Mouse (Mus musculus) megakaryocyte-erythroid progenitor cell, adult 5-6 weeks (primary cell): ENCODE results near the gene Hoxc8. TPM values are rescaled to one million over a fixed set of nuclear protein-coding genes. Genes with fewer than 3 reads are reported as not detected.
A peak's percentile ranks its signal among the peaks of the same experiment; 100 is the strongest.

Experiments
- ATAC-seq: replicated peaks from 2 replicates; pipeline ENCODE4 v1.8.0; 2016; ENCODE audit warnings: mild to moderate bottlenecking, inconsistent platforms; ENCODE audit not compliant: severe bottlenecking, poor library complexity, low FRiP score, low TSS enrichment
- total RNA-seq, 2 experiments: library from RNA; stranded (forward) in 1 of 2; stranded (reverse) in 1 of 2; fragments of 200-1000, 215-1000 nt in 1 of 2; fragments of >200 nt in 1 of 2; fragmentation: Nextera tagmentation in 1 of 2; gene quantifications; 2 replicates each; pipeline ENCODE4 v1.2.3; 2014 to 2017

The Hoxc8 gene
- total RNA-seq, 2 experiments from 2014 or later, result not detected

DNA sequence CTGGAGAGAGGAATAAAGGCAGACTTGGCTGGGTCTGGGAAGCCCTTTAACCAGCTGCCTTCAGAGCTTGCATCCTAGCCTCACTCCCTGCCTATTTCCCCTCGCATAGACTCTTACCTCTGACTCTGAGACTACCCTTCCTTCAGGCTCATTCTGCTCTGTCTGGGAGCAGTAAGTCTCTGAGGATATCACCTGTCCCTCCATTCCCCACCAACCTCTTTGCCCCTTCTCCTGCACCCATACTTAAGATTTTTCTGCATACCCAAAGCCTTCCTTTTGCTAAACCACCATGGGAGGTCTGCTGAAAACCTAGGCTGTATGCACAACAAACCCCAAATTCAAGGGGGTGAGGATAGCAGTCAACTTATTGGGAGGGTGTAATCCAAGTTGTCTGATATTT, 10.5 kb upstream of the Hoxc8 start:
- no peak for ATAC-seq

DNA sequence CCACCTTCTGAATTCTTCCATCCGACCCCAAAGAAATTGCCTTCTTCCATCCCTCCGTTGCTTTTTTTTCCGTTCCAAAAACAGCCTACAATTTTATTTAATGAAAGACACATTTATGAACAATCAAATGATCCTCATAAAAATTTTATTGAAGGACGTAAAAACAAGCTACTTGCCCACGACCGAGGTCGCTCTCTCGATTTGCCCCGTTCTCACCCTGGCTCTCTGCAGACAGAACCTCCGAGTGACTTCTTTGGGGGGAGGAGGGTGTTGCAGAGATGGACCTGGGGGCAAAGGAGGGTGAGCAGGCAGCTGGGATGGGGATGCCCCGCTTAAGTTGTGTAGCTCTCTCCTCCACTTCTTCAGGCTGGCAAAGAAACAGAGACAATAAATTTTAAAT, 10.1 kb upstream of the Hoxc8 start:
- ATAC-seq, result no peak

DNA sequence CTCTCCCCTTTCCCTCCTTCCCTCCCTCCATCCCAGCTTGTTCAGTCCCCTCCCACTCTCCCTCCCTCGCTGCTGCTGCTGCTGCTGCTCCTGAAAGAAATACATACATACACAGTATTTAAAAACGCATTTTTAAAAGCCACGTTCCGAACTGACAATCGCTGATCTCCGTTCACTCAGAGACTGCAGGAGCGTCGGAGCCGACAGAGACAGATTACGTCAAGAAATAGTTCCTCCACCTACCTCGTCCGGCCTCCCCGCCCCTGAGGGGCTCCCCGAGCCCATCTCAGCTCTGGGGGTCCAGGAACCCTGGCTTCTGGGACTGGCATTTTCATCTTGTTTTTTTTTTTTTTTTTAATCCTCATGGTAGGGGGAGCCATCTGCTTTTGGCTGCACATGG, 9.5 kb upstream of the Hoxc8 start:
- ATAC-seq, result no peak

DNA sequence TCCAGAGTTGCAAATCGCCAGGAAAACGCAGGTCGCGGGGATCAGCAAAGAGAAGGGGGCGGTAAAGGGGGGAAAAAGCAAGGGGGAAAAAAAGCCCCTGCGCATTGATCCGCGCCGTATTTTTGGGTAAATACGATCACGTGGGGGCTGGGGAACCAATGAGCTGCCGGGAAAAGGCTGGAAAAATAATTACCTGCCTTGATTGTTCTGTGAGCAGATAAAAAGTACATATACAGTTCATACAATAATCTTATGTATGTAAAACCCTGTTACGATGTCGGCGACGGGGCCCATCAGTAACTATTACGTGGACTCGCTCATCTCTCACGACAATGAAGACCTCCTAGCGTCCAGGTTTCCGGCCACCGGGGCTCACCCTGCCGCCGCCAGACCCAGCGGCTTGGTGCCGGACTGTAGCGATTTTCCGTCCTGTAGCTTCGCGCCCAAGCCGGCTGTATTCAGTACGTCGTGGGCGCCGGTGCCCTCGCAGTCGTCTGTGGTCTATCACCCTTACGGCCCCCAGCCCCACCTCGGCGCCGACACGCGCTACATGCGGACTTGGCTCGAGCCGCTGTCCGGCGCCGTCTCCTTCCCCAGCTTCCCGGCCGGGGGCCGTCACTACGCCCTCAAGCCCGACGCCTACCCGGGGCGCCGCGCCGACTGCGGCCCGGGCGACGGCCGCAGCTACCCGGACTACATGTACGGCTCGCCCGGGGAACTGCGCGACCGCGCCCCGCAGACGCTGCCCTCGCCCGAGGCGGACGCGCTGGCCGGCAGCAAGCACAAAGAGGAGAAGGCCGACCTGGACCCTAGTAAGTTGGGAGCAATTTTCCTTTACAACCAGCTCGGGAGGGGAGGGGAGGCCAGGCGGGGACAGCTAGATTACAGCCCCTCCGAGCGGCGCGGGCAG, 8.8 kb upstream of the Hoxc8 start:
- ATAC-seq, result no peak; the same call in 1 of the 2 replicates

DNA sequence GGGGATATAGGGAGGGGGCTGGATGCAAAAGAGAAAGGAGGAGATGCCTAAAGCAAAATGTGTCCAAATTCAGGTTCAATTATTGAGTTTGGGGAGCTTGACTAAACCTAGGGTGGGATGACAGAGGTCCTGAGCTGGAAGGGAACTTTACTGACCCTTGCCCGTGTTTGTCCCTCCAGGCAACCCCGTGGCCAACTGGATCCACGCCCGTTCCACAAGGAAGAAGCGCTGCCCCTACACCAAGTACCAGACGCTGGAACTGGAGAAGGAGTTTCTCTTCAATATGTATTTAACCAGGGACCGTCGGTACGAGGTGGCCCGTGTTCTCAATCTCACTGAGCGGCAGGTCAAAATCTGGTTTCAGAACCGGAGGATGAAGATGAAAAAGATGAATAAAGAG, 6.7 kb upstream of the Hoxc8 start:
- ATAC-seq, result no peak

DNA sequence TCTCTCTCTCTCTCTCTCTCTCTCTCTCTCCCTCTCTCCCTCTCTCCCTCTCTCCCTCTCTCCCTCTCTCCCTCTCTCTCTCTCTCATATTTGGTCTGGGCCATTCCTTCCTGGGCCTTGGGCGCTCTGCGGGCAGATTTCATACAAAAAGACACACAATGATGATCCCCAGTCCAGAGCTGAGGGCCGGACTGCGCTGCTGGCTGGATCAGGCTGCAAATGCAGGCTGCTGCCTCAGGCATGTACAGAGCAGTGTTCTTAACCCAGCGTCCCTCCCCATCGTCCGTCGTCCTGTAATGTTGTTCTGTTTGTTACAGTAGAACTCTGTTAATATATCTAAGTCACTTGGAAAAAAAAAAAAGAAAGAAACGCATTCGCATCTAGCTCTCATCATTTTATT, 5.9 kb upstream of the Hoxc8 start:
- no peak for ATAC-seq

DNA sequence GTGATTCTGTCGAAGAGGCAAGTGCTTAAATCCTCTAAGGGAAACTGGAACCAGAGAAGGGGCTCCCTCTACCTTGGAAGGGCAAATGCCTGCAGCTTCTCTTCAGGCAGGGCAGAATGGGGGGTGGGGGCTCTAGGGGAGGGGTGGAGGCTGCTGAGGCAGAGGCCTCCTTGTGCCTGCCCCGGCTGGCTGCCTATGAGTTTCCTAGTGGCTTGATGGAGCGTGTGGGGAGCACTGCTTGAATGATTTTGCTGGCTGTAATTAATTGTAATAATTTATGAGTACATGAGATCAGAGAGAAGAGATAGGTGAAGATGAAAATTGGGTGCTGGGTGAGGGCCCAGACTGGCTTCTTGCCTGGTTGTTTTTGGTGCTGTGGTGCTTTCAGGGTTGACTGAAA, 5.5 kb upstream of the Hoxc8 start:
- ATAC-seq, result no peak

DNA sequence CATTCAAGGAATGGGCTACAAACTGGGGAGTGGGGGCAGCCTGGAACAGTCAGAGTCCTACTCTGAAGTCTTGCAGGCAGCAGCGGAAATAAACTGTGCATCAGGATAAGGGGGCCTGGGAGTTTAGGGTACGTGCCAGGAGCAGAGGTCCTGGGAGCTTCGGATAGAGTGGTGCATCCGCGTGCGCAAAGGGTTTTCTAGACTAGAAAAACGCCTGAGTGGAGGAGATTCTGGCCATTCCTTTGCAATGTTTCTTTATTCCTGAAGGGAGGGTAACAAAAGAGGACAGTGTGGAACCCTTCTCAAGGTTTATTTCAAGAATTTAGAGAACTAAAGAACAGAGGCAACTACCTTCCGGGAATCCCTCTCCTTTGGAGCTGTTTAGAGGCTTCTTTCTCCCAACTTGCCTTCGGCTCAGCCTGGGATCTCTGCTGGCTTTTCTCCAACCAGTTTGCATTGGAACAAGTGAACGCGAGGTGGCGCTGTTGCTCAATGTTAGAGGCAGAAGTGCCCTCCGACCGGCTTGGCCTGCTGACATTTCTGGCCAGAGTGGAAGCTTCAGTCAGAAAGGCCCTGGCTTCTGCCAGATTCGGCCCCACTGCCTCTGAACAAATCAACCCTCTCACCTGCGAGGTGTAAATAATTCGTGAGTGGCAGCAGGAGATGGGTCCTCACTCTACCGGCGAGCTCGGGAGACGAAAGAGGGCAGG, 3.1 kb upstream of the Hoxc8 start:
- peak; percentile 80 for ATAC-seq

DNA sequence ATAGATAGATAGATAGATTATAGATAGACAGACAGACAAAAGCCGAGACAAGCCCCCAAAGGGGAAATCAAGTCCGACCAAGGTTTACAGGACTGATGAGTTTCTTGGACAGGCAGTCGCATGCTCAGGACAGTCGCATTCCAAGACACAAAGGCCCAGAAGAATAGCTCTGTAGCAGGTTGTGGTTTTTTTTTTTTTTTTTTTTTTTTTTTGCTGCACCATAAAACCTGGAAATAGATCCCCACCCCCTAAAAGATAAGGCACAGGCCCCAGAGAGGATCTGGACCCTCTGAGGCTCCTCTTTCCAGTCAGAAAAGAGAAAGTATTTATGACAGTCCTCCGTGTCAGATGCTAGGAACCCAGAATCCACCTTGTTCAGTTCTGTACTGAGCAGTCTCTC, 2.3 kb upstream of the Hoxc8 start:
- no peak for ATAC-seq

DNA sequence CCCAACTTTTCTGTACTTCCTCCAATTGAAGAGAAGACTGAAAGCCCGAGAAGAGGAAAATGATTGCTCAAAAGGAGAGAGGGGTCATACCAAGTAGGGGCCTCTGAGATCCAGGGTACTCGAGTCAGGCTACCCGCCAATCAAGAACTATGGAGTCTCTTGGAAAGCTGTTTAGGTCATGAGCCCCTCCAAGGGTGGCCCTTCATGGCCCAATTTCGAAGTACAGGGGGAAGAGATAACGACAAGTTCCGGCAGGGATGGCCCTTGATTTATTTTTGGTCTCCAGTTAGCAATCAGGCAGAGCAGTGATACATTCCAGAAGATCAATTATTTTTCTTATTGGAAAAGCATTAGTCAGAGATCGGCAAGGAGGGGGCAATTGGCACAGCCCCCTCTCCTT, 1.4 kb downstream of the Hoxc8 start:
- no peak for ATAC-seq

DNA sequence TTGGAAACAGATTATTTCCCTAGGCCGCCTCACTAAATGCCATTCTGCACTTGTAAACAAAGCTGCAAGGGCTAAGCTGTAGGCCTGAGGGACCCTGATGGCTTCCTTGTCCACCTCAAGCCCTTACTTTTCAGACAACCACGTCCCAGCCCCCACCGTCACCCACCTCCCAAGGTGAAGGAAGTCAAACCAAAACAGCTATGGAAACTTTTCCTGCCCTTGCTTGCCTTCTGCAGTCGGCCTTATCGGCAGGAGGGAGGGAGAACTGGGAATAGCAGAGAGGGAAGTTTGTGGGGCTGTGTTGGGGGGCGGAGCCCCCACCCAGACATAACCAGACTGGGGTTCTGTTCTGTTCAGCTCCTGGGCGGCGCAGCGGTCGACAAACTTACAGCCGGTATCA, 1.8 kb downstream of the Hoxc8 start:
- ATAC-seq, result no peak

DNA sequence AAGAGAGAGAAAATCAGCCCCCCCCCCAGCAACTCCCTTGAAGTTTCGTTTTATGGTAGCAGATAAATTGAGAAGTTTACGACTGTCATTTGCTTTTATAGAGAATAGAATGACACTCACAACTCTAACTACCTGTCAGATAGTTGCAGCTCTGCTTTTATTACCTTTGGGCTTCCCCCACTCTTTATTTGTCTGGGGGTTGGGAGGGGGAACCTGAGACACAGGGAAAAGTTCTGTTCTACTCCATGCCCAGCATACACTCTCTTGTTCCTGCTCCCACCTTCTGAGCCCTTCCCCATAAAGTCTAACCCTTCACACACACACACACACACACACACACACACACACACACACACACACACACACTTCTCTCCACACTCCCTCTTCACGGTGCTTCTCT, 2.5 kb downstream of the Hoxc8 start:
- no peak for ATAC-seq

DNA sequence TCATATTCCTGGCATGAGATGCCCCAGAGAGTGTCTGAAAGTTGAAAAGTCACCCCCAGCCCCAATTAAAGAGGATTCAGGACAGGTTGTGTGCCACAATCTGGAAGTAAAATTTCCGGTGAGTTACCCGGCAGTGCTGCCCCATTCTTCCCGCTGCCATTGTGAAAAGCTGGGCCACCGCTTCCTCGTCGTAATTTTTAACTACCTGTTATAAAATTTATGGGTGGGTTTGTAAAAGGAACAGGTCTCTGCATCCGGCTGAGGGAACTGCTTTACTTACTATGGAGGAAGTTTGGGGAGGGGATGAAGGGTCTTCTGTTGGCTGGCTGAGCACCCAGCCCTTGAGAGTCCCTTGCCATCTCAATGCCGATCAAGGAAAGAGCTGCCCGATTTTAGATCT, 6.1 kb downstream of the Hoxc8 start:
- no peak for ATAC-seq

DNA sequence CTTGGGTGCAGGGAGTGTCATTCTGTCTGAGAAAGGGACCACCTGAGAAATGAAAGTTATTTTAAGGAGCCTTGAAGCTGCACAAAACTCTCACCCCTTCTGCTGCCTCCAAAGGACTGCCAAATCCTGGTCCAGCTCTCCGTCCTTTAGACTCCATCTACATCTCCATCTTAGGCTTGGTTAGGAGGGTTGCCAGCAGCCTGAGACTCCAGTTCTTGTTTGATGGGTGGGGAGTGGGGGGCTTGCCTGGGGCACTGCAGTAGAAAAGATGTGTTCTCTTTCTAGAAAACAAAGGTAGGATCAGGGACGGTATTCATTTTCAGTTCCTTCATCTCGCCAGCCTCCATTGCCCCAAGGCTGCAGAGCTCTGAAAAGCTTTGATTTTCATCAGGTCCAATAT, 7.0 kb downstream of the Hoxc8 start:
- ATAC-seq, result no peak

DNA sequence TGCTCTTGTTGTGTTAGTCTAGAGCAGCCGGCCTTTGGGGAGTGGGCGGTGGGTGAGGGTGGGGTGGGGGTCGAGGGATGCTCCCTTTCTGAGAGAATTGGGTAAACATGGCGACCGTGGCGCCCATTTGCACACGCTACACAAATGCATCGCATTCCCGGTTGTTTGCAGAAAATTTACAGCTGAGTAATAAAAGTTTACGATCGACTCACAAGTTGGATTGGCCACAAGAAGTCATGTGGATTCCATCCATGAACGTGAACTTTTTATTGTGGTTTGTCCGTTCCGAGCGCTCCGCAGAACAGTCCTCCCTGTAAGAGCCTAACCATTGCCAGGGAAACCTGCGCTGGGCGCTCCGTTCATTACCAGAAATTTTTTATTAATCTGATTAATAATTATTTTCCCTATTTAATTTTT, 7.5 kb downstream of the Hoxc8 start, which contains the start of gene Hoxc6:
Gene Hoxc6, plus strand, starts transcription at position 319 of the 417 bp plus-strand sequence.
- ATAC-seq, result no peak

DNA sequence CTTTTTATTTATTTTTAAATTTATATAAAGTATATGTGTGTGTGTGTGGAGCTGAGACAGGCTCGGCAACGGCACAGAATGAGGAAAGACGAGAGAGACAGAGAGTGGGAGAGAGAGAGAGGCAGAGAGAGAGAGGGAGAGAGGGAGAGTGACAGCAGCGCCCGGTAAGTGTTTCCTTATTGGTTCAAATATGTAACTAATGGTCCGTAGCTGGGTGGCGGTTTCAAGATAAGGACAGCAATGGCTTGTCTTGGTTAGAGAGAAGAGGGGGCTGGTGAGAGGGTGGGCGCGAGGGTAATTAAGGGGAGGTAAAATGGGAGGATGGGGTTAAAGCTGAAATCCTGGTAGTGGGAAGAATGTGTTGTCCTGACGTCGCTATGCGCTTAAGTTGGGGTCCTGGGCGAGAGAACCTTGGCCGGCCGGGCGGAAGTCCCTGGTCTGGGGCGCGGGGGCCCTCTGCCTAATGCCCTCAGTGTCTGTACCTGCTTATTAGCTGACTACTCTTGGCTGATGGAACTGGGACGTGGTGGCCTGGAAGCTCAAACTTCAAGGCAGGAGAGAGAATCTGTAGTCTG, 8.3 kb downstream of the Hoxc8 start:
- no peak for ATAC-seq

DNA sequence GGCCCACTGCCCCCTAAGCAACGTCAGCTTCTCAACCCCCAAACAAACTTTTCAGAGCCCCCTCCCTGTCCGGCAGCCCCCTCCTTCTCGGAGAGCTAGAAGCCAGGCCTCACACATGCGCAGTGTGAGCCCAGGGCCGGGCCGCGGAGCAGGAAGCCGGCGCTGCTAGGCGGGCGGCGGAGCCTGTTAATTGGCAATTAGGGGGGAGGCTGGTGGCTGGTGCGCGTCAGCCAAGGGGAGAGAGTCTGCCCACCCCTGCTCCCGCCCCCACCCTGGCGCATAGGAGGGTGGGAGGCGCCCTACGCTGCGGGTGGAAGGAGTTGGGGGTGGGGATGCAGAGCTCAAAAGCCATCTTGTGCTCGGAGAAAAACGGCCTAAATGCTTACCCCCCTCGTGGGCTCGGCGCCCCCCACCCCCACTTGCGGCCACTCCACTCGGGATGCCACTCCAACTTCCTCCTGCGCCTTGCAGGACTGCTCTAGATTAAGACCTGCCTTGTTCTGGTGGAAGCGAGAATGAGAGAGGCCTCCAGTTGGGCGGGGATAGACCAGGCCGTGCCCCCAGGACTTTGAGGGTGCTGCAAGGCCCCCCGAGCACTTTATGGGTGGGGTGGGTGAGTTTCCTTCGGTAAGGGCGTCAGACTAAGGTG, 8.9 kb downstream of the Hoxc8 start:
- peak; percentile 46 for ATAC-seq

DNA sequence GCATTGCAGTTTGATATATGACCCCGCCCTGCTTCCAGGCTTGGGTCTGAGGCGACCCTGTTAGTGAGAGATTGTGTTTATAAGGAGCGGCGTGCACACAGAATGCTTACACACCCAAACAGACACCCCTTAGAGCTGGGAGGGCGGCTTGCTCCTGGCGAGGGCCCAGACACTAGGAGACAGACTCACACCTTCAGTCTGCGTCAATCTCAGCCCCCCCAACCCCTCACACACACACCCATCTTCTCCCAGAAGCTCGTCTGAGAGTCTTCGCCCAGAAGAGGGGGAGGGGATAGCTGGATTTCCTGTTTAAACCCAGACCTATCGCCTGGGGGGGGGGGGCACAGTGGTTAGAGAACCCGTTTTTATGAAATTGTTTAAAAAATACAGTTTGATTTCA, 9.5 kb downstream of the Hoxc8 start:
- ATAC-seq, result no peak

DNA sequence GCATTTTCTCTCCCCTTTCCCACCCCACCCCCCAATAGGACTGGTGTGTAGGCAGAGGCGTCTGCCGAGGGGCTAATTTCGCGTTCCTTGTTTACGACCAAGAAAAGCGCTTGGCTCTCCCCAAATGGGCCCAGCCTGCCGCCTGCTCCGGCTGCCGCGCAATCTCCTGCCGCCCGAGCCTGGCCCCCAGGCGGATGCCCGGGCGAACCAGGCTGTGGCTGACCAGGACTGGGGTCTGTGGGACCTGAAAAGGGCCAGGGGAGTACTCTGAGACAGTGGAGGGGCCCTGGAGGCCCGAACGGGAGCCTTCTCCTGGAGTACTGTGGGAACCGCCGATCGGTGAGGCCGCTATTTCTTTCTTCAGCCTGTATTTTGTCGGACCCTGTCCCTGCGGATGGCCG, 10.1 kb downstream of the Hoxc8 start:
- ATAC-seq, result no peak

DNA sequence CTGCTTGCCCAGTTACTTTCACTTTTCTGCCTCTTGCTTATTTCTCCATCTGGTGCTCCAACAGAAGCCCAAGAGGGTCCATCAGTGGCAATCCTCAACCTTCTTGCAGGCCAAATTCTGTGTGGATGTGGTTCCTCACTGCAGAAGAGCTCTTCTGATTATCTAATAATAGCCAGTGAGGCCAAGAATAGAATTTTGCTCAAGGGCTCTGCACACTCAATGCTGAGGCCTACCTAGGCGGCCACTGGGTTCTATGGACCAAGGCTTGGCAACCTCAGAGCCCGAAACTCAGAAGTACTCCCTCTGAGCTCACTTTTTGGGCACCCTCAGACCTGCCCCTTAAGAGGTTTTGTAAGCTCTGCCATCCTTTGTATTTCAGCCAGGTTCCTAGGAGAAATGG, 11.0 kb downstream of the Hoxc8 start:
- ATAC-seq, result no peak
